Mouse (Mus musculus) megakaryocyte-erythroid progenitor cell, adult 5-6 weeks (primary cell): ENCODE data around the gene Emp3. TPM values are rescaled to one million over a fixed set of nuclear protein-coding genes. Genes with fewer than 3 reads are reported as not detected.
A peak's percentile ranks its signal among the peaks of the same experiment; 100 is the strongest.
"Not testable (repeated sequence)": the region's sequence is repeated elsewhere in the genome, so short reads cannot be mapped to it uniquely, and the experiment has no call there.

Experiments
- ATAC-seq: replicated peaks from 2 replicates; pipeline ENCODE4 v1.8.0; 2016; ENCODE audit warnings: mild to moderate bottlenecking, inconsistent platforms; ENCODE audit not compliant: severe bottlenecking, poor library complexity, low FRiP score, low TSS enrichment
- total RNA-seq, 2 experiments: library from RNA; stranded (forward) in 1 of 2; stranded (reverse) in 1 of 2; fragments of 200-1000, 215-1000 nt in 1 of 2; fragments of >200 nt in 1 of 2; fragmentation: Nextera tagmentation in 1 of 2; gene quantifications; 2 replicates each; pipeline ENCODE4 v1.2.3; 2014 to 2017

Gene Emp3
- total RNA-seq, 2 experiments from 2014 or later: 112 to 180 TPM

DNA sequence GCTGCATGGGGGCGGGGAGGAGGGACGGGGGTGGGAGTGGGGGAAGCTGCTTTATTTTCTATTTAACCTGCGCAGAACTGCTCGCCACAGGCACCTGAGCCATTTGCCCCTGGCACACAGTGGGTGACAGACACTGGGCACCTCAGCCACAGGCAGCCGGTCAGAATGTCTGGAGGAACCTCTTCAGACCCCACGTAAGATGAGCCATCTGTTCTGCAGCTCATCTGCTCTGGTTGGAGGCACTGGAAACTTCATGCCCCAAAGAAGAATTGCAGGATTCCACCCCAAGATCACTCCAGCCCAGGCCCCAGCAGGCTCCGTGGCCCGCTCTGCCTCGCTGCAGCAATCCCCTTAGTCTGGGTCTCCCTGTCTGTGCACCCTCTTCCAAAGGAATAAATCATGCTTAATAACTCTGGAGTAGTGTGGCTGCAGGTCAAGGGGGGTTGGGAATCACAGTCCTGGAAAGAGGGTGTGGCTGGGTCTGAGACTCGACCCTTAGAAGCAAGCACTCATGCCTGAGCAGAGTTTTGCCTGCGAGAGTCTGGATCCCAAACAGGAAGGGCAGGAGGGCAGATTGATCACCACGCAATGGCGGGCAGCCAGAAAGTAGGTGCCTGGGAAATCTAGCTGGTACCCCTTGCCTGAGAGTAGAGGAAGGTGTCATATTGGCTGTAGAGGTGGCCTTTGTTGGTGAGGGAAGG, 4.0 kb downstream of the Emp3 start:
- no peak for ATAC-seq

DNA sequence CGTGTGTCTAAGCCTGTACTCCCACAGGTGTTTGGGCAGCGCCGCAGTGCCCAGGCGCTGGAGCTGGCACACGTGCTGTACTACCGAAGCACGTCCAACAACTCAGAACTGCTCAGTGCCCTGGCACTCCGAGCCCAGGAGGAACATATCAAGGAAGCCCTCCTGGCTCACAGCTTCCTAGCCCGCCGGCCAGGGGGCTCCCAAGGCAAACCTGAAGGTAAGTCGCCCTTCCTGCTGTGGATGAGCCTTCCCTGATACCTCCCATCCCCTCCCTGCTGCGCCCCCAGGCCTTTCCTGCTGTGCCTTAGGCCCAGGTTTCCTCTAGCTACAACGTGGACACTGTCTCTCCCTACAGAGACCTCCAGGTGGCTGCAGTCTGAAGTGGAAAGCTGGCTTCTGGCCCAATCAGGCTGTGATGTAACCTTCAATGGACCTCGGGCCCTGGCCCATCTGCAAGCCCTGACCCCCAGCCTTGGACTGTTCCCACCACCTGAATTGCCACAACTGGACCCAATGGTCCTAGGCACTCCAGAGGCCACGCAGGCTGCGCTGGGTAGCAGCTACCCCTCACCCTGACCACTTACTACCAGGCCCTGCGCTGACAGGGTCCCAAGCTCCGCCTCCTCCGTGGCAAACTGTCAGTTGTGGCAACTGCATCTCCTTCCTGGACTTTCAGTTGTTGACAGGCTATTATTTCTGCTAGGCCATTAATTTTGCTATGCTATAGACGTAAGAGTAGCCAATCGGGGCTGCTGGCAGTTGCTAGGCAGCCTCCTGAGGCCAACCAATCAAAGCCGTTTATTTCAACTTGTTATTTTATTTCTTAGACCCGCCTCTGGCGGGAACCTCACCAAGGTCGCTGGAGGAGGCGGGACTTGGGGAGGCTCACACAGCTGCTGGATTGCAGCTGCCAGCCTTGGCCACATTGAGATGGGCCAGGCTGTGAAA, 4.9 kb downstream of the Emp3 start:
- ATAC-seq: peak; percentile 82

DNA sequence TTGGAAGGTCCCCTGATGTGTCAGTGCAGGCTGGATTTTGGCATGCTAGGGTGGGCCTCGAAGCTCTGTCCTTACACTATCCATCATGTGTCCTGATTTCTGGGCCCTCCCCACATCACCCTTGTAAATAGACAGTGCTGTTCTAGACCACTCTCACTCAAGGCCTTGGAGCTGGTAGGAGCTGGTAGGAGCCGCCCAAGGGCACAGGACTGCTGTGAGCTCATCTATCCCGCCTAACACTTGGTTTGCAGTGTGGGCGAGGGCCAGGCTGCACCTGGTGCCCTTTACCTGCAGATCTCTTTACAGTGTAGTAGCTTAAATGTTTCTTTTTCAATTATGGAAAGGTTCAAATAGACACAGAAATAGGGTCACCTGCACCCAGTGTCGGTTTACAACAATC, 6.2 kb downstream of the Emp3 start:
- ATAC-seq: no peak

DNA sequence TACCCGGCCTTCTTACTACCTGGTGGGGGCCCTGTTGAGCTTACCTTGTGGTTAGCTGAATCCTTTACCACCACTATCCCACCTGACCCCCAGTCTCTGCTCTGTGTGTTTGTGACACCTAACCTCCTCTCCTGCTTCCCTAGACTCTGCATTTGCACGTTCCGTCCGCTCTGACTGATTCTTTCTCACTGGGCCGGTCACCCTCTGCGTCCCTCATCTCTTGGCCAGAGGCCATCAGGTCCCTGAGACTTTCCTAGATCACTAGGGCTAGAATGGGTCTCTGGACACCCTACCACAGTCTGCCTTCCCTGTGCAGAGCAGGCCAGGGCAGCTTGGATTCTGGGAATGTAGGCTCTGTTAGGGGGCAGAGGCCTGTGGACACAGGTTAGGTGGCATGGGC, 7.1 kb downstream of the Emp3 start:
- ATAC-seq: no peak

DNA sequence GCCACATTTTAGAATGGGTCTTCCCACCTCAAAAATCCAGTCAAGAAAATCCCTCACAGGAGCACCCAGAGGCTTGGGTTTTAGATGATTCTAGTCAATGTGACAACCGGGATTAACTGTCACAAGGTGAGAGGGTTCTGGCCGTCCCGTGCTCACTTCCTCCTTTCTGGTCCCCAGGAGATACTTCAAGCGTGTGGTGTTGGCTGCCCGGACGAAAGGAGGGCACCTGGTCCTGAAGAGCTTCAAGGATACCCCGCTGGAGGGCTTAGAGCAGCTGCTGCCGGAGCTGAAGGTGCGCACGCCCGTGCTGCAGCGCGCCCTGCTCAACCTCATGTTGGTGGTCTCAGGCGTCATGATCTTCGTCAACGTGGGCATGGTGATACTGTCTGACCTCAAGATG, 12.1 kb downstream of the Emp3 start:
- no peak for ATAC-seq

DNA sequence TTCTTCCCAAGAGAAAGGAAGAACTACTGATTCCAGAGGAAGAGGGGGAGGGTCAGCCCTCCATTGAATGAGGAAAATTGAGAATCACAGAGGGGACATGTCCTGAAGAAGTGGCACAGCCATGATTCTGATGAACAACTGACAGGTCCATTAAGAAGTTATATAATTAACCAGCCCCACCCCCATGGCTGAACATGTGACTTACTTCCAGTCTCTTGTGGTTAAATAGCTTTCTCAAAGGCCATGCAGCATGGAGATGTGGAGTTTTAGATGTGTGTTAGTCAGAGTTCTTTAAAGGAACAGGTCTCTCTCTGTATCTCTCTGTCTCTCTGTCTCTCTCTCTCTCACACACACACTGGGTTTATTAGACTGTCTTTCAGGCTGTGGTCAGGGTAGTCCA, 12.8 kb downstream of the Emp3 start:
- no peak for ATAC-seq

DNA sequence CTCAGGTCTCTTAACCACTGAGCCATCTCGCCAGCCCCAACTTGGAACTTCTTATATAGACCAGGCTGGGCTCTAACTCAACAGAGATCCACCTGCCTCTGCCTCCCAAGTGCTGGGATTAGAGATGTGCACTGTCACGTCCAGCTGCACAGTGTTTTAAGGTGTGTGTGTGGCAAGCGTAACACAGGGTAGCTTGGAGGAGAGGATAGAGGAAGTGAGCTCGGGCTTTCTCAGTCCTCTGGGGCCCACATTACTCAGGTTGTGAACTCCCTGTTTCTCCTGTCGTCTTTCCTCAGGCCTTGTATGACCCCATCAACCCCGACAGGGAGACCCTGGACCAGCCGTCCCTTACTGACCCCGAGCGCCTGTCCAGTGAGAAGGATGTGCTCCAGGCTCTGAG, 14.6 kb downstream of the Emp3 start:
- ATAC-seq: no peak

DNA sequence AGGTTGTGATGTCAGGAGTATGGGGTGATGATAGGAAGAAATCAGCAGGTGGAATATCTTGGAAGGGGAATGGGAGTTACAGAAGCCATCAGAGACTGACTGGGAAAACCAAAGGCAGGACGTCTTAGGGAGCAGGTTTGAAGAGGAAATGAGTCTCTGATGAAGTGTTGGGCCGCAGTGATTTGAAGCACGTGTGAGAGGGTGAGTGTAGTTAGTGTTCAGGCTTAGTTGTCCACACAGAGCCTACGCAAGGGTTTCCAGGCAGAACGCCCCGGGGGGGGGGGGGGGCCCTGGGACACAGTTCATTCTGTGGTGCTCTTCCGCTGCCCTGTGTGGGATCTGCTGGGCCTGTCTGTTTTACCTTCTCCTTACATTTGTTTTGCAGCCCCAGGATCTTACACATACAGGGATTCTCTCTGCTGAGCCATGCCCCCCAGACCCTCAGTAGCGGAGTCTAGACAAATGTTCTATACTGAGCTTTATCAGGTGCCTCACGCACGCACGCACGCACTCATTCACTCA, 18.7 kb downstream of the Emp3 start:
- ATAC-seq: no peak

DNA sequence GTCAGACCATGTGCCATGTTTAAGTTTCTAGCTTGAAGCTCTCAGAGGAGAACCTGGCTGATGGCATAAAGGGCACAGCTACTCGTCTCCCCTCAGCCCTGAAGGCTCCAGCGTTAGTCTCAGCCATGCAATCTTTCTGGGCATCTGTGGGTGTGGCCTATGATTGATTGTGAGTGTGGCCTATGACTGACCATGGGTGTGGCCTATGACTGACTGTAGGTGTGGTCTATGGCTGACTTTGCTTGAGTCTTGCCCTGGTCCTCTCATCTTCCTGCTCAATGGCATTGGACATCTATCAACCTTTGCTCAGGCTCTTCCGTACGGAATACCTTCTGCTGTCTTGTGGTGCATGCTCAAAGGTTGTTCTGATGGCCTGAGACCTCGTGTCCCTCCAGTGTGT, 19.6 kb downstream of the Emp3 start:
- ATAC-seq: peak; percentile 80

DNA sequence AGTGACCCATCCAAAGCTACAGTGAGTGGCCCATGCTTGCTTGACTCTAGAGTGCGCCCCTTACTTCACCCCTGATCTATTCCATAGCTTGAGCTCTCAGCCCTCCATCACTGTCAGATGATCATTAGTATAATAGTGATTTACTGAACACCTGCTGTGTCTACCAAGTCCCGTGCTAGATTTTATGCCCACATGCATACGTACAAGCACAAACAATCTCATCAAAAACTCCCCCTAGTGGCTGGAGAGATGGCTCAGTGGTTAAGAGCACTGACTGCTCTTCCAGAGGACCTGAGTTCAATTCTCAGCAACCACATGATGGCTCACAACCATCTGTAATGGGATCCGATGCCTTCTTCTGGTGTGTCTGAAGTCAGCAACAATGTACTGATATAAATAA, 23.1 kb downstream of the Emp3 start:
- not testable (repeated sequence) for ATAC-seq

DNA sequence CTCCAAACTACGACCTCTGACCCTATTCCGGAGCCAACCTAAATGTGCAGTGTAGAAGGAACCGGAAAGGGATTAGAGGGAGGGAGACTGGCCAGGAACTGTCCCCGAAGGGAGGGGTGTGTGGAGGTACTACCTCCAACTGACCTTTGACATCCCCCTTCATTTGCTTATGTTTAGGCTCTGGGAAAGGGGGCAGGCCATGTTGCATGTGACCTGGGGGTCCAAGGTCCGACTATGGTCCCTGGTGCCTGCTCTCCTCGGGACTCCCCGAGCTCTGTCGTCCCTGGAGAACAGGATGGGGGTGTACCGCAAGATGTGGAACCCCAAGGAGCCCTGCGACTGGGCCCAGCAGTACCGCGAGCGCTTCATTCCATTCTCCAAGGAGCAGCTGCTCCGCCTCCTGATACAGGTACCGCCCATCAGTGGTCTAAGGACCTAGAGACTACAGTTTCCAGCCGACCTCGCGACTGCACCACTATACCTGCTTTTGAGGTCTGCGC, 23.9 kb downstream of the Emp3 start:
- peak; percentile 55 for ATAC-seq

DNA sequence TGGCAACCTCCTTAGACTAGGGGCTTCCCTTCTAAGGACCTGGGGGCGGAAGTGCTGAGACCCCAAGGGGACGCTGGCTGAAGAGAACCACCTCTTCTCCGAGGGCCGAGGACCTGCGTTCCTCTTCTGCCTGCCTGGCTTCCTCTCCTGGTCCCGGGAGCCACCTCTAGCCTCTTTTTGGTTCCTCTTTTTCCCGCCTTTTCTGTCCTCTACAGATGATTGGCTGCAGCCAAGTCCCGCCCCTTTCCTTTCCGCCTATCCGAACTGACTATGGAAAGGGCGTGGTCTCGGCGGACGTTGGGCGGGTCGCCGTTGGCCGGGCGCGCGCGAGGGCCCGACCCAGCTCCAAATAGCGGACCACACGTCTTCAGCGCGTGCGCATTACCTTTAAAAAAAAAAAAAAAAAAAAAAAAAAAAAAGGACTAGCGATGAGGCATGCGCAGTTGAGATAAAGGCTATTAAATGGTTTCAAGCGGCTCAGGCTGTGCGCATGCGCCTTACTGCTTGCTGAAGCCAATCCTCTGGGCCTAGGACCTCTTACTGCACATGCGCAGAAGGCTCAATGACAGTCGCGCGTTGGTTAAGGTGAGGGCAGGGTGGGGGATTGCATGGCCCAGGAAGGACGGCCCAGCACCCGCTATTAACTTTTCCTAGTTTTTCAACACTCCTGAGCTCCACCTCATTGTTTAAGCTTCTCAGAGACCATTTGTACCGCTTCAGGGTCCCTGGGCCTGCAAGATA, 24.5 kb downstream of the Emp3 start, which contains the start of the genes Syngr4 and Tmem143:
Gene Syngr4, minus strand, starts transcription at position 198 of the 741 bp plus-strand sequence.
Gene Tmem143, plus strand, starts transcription at position 425 of the 741 bp plus-strand sequence.
- peak; percentile 82 for ATAC-seq

DNA sequence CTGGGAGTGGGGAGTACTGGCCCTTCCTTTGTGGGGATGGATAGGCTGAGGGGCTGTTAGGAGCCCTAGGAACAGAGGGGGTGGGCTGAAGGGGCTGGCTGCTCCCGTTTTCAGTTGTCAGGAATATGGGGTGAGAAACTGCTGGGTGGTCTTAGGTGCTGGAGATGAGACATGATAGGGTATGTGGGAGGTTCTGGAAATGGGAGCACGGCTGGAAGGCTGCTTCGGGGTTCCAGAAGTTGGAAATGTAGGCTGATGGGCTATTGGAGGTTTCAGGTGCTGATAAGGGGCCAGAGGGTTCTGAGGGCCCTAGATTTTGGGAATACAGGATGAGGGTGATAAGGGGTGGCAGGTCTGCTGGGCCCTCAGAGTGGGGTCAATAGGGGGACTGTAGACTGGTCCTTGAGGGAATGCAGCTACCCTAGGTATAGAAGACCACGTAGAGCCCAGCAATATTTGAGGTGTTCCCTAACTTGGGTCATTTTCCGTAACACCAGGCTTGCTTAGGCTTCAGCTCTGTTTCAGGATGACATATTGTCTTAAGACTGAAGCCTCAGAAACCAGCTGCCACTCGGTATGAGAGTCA, 25.2 kb downstream of the Emp3 start:
- ATAC-seq: peak; percentile 15

DNA sequence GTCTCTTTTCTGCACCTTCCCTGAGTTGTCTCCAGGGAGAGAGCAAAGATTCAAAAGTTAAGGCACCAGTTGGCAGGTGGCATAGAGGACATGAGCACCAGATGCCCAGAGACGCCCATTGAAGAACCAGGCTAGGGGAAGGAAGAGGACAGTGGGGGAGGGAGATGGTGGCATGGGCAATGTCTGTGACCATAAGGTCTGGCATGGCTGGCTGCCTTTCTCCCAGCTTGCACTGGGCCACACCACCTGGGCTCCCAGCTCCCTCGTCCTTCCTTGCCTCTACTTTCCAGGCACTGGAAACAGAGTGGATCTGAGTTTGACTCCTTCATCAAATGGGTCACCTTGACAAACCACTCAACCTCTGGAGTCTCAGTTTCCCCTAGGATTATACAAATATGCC, 28.6 kb downstream of the Emp3 start:
- ATAC-seq: no peak

DNA sequence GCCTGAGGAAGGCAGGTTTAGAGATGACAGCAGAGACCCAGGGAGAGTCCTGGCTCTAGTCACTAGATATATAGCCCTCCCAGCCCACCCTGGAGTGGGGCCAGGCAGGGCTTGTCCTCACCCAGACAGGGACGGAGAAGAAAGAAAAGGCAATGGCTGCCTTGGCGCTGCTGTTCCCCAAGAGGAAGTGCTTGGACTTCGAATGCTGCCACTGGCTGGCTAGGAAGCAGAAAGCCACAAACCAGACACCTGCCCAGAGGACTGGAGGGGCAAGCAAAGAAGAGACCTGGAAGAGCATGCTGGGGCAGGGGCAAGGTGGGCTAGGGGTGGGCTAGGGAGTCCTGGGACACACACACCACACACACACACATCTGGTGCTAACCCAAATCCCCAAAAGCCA, 34.0 kb downstream of the Emp3 start:
- ATAC-seq: no peak

DNA sequence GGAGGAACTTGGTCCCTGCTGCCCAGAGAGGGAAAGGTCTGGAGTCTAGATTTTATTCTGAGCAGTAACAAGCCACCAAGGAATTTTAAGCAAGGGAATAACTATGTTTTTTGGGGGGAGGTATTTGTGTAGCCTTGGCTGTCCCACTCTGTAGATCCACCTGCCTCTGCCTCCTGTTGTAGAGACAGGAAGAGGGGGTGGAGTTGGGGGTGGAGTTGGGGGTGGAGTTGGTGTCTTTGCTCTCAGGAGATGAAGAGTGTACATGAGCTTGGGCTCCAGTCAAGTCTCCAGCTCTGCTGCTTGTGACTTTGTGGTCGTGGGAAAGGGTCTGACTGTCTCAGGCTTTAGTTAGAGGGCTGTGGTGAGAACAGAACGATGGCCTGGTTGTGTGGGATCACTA, 40.2 kb downstream of the Emp3 start:
- no peak for ATAC-seq

DNA sequence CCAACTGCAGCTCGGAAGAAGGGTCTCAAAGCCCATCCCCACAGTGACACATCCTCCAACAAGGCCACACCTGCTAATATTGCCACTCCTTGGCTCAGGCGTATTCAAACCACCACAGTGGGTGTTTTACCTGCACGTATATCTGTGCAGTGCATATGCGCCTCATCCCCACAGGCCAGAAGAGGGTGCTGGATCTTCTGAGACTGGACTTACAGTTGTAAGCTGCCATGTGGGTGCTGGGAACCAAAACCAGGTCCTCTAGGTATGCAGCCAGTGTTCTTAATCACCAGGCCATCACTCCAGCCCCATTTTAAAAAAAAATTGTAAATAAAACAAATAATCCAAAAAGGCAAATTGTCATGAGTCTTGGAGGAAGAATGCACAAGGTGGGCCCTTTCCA, 40.7 kb downstream of the Emp3 start:
- no peak for ATAC-seq

DNA sequence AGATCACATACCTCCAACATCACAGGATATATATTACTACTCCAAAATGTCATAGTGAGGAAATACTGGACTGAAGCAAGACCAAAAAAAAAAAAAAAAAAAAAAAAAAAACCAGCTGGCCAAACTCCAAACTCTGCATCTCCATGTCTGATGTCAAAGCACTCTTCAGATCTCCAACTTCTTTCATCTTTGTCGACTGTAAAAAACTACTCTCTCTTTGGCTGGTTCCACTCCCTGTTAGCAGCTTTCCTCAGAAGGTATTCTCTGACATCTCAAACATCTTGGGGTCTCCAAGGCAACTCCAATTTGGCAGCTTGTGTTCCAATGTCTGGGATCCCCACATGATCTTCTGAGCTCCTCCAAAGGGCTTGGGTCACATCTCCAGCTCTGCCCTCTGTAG, 42.9 kb downstream of the Emp3 start, which contains the start of gene Grin2d:
Gene Grin2d, minus strand, starts transcription at position 101 of the 400 bp plus-strand sequence.
- ATAC-seq: not testable (repeated sequence)

DNA sequence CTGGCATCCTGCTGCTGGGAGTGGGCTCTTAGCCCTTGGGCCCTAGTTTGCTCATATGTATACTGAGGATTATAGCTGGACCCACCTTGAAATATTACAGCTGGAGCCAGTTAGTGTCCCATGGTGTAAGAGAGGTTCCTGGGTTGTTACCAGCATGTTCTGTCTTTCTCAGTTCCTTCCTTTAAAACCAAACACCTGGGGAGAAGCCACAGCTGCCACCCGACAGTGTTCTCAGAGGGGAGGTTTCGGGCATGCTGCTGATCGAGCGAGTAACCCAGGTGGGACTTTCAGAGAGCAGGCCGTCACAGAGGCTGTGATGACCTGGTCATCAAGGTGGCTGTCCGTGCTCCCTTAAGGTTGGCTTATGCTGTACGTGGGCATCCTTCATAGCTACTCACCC, 44.3 kb downstream of the Emp3 start:
- no peak for ATAC-seq
